Mouse (Mus musculus) kidney, postnatal 4 days (tissue): ENCODE data around the gene Trim3.

ENCODE experiments used
- DNase-seq, 2 experiments: peaks; one replicate each; pipeline ENCODE4 v3.0.0; 2021; ENCODE audit warnings: mixed read lengths in 2 of 2

The Trim3 gene

GRCm38 (mm10) chr7:105556406-105556805 is 77.0 kb downstream of the Trim3 start:
- DNase-seq: no peak

GRCm38 (mm10) chr7:105555571-105555970 is 77.8 kb downstream of the Trim3 start:
- DNase-seq: no peak
